Mouse (Mus musculus): ENCODE measurements at regions not wholly inside any gene's neighbourhood (a gene's known extent, or its start where the extent isn't known, plus 50 kb on each side); places are given as distances from the start of the nearest gene placed in this dataset.
A peak's percentile ranks its signal among the peaks of the same experiment; 100 is the strongest.
"Not testable (repeated sequence)": the region's sequence is repeated elsewhere in the genome, so short reads cannot be mapped to it uniquely, and the experiment has no call there.

- no peak for DNase-seq
Measured at GRCm38 (mm10) chr13:70205334-70205733, 403.1 kb downstream of the Med10 start.

GRCm38 (mm10) chr13:70210158-70210557 is 408.0 kb downstream of the Med10 start:
- no peak for DNase-seq

GRCm38 (mm10) chr13:70213017-70213416 is 410.8 kb downstream of the Med10 start:
- no peak for DNase-seq

- no peak for DNase-seq
Measured at GRCm38 (mm10) chr13:70213622-70214021, 411.4 kb downstream of the Med10 start.

- no peak for DNase-seq
Measured at GRCm38 (mm10) chr13:70214022-70214654, 411.9 kb downstream of the Med10 start.

- DNase-seq = no peak
Measured at GRCm38 (mm10) chr13:70216134-70216533, 413.9 kb downstream of the Med10 start.

- no peak for DNase-seq
Measured at GRCm38 (mm10) chr13:70217429-70218133, 415.4 kb downstream of the Med10 start.

- DNase-seq = no peak
Measured at GRCm38 (mm10) chr13:70223485-70223884, 413.9 kb downstream of the Ice1 start.

GRCm38 (mm10) chr13:70227167-70227566 is 410.3 kb downstream of the Ice1 start:
- no peak for DNase-seq

- peak; percentile 57 to 81 for DNase-seq
Measured at GRCm38 (mm10) chr13:70233896-70234799, 403.3 kb downstream of the Ice1 start.

- DNase-seq = no peak
Measured at GRCm38 (mm10) chr13:70243598-70244157, 393.8 kb downstream of the Ice1 start.

GRCm38 (mm10) chr13:70260003-70260496 is 377.4 kb downstream of the Ice1 start:
- DNase-seq = no peak

GRCm38 (mm10) chr13:70263654-70264053 is 373.8 kb downstream of the Ice1 start:
- DNase-seq = no peak

- not testable (repeated sequence) for DNase-seq
Measured at GRCm38 (mm10) chr13:70276884-70277378, 360.5 kb downstream of the Ice1 start.

GRCm38 (mm10) chr13:70277667-70278591 is 359.5 kb downstream of the Ice1 start:
- peak in 1 of 2 experiments; percentile 40 for DNase-seq

- peak; percentile 87 to 88 for DNase-seq
Measured at GRCm38 (mm10) chr13:70281051-70281847, 356.2 kb downstream of the Ice1 start.

- no peak for DNase-seq
Measured at GRCm38 (mm10) chr13:70282731-70283130, 354.7 kb downstream of the Ice1 start.

- no peak for DNase-seq
Measured at GRCm38 (mm10) chr13:70283231-70283630, 354.2 kb downstream of the Ice1 start.

GRCm38 (mm10) chr13:70292713-70293112 is 344.7 kb downstream of the Ice1 start:
- no peak for DNase-seq

GRCm38 (mm10) chr13:70303953-70304525 is 333.4 kb downstream of the Ice1 start:
- DNase-seq = no peak
